Mouse (Mus musculus) hindlimb bud, embryonic 11.5 days (tissue): Measurements from ENCODE around the gene Pla2g12b.

Experiments used
- DNase-seq: peaks from one replicate; pipeline ENCODE4 v3.0.0-alpha.2; 2012; ENCODE audit warnings: low read depth, low spot score; ENCODE audit errors: extremely low spot score

Pla2g12b gene

DNA sequence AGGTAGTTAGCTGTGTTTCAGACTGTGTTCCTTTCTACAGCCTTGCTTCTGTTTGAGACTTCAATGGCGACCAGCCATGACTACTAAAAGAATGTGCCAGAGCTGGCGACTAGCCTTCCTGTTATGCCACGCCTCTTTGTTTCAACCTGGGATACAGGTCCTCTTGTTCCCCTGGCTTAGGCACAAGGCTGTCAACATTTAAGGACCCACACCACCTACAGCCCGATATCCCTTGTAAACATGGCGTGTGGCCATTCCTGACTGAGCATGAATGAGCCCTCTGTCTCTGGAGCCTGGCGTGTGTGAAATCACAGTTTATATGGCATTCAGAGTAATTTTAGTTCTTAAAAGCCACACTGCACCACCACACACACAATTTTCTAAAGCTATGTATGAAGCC lies 58.8 kb downstream of the Pla2g12b start:
- DNase-seq: no peak

DNA sequence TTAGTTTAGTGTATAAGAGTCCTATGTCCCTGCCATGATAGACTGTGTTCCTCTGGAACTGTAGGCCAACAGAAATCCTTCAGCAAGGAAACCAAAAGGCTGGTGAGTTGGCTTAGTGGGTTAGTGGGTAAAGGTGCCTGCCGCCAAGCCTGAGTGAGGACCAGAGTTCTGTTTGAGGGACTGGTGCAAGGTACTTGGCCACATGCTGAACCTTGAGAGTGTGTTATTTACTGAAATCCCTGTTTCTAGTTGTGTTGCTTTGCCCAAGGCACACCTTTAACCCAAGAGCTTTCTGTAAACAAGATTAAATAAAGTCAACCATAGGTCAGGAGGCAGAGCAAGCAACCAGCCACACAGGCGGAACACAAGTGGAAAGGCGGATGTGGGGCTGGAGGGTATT lies 62.1 kb downstream of the Pla2g12b start:
- DNase-seq: no peak

GRCm38 (mm10) chr10:59466626-59467025 lies 63.2 kb downstream of the Pla2g12b start:
- no peak for DNase-seq

DNA sequence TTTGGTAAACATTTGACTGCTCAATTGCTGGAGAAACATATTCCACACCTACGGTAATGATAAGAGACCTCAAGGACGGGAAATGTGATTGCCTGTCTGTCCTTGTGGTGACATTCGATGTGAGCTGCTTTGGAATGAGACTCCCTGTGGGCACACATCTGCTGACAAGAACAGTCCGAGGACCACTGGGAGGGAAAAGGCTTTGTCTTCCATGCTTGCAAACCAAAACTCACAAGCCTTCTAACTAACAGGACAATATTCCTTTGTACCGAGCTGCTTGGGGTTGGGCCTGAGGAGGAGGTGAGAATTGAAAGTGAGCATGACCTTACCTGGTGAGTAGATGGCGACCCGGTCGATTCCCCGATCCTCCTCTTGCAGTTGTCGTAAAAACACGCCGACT lies 63.8 kb downstream of the Pla2g12b start:
- no peak for DNase-seq

DNA sequence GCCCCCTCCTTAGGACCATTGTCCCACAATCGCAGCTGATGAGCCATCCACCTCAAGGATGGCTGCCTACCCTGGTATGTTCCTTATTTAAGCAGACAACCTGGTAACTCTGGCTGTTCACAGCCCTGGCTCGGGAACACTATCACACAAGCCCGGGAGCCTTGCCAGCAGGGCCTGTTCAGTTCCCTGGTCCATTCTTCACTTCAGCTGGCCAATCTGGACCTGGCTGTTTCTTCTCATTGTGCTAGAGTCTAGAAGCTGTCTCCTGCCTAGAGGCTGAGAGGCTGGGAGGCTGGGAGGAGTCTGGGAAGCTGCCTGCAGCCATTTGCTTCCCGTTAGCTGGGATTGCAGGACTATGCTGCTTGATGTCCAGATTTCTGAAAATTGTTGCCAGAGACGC lies 67.0 kb downstream of the Pla2g12b start:
- no peak for DNase-seq
